Mouse (Mus musculus): Measurements from ENCODE around the gene Adi1.

DNA sequence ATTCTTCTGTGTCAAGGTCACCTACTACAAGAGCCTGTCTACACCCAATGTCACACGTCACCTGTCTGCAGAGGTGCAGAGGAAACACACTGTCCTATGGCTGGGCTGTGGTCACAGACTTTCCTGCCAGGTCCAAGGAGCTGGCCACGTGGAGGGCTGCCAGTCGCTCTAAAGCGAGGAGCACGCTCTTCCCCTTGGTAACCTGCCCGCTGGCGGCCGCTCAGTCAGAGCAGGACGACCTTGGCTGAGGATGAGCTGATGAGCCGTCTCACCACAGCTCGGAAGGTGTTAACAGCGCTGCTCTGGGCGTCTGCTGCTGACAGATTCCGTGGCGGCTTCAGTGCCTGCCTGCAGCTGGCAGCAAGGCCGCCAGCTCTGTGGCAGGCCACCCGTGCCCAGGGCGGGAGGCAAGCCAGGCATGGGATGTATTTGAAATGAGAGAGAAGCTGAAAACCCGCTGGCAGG, 25.6 kb downstream of the Adi1 start:
- TF ChIP-seq CTCF (IDR thresholded peaks at IDR 0.05; ENCODE audit: insufficient read depth, low read length), result no peak
- TF ChIP-seq POLR2A (IDR thresholded peaks at IDR 0.05; ENCODE audit: borderline replicate concordance, extremely low read depth, low read depth, low read length), result no peak

All from lung, adult 2 months (tissue).